In genomic region chr7:100073959-100074358, GRCm38 (mm10) we compare ENCODE assay signal across 10 mouse cellular contexts. TPM values are rescaled to one million over a fixed set of nuclear protein-coding genes. Genes with fewer than 3 reads are reported as not detected.
DNase-seq lines count a peak whose midpoint lies in the region; ATAC-seq lines count a peak whose summit lies in the region.
"Had no signal": no experiment of that assay in that cellular context is flagged by ENCODE, and none has a peak within 500 bp of the region (broad histone marks: within the 10 kb centered on the region; RNA-seq: fewer than 3 reads in every experiment).

No protein-coding gene starts in this region.

- WGBS in heart, embryonic 11.5 days (ENCODE audit: insufficient replicate concordance) = 78% methylated on average over 2 of the region's 2 CpGs
- 25% methylated on average over 2 of the region's 2 CpGs for WGBS in large intestine, adult 2 months

- H3K27ac ChIP-seq in heart, embryonic 11.5 days (ENCODE audit: low read depth, low read length) = no peak overlapping the region
- H3K27ac ChIP-seq: kidney, embryonic 15.5 days had no signal

- ATAC-seq in heart, embryonic 11.5 days (replicated peaks; ENCODE audit: insufficient number of reproducible peaks, low FRiP score, low TSS enrichment) = no peak
- ATAC-seq: midbrain, embryonic 16.5 days had no signal

- H3K9ac ChIP-seq in heart, embryonic 11.5 days (ENCODE audit: low read depth, low read length) = no peak overlapping the region
- H3K9ac ChIP-seq: kidney, embryonic 15.5 days had no signal

- no peak overlapping the region for H3K4me3 ChIP-seq in heart, embryonic 11.5 days (ENCODE audit: low read depth, low read length)
- H3K4me3 ChIP-seq: kidney, embryonic 15.5 days had no signal

- H3K4me2 ChIP-seq in heart, embryonic 11.5 days = no peak overlapping the region
- H3K4me2 ChIP-seq: kidney, embryonic 15.5 days had no signal

- peak; percentile 49 to 72 for DNase-seq in heart, adult 18-20 months
- peak; percentile 55 to 59 for DNase-seq in right cerebral cortex, postnatal 10 days (ENCODE audit: low spot score in 2 of 2)
- no peak for DNase-seq in right cerebral cortex, postnatal 4 days
- DNase-seq in large intestine, adult 2 months (ENCODE audit: low read depth, low spot score) = peak; percentile 8
- no peak for DNase-seq in thymus, postnatal 10 days (ENCODE audit: low spot score in 2 of 2)
- DNase-seq in cerebellum, adult 11 months = no peak
- no peak for DNase-seq in liver

- no peaks in the 10 kb centered on the region for H3K4me1 ChIP-seq in heart, embryonic 11.5 days (ENCODE audit: control insufficient read depth, insufficient read depth, low read length)
- H3K4me1 ChIP-seq: kidney, embryonic 15.5 days had no signal

- no peaks in the 10 kb centered on the region for H3K27me3 ChIP-seq in heart, embryonic 11.5 days (ENCODE audit: control insufficient read depth, insufficient read depth, low read length)
- H3K27me3 ChIP-seq: kidney, embryonic 15.5 days had no signal

- no peaks in the 10 kb centered on the region for H3K36me3 ChIP-seq in heart, embryonic 11.5 days (ENCODE audit: control insufficient read depth, insufficient read depth, low read length)

- no peaks in the 10 kb centered on the region for H3K9me3 ChIP-seq in heart, embryonic 11.5 days (replicated peaks; ENCODE audit: control insufficient read depth, low read length)
- H3K9me3 ChIP-seq: kidney, embryonic 15.5 days had no signal

RNA-seq across cellular contexts. Expression of gene Pold3, which starts 47.4 kb away (rescaled TPM):
- total RNA-seq in heart, adult 18-20 months (2021) = 10 to 100 TPM in 1 of 2 experiments, 1 to 10 TPM in 1; 6.6 to 10.7 TPM
- 44.6 and 50.6 TPM in 2 replicates for polyA plus RNA-seq in heart, embryonic 11.5 days (2014; fragmentation: Nextera tagmentation; extraction: Ambion mirVana)
- polyA plus RNA-seq in large intestine, adult 2 months (2012; rRNA removed) = 8.4 and 10.2 TPM in 2 replicates

Comparison
In these comparisons a context has a peak if more than half of its experiments do, and no peak if none do; other contexts are left out.
1. DNase-seq: peak in heart, adult 18-20 months (2 of 2), right cerebral cortex, postnatal 10 days (2 of 2) and large intestine, adult 2 months (single experiment); none in right cerebral cortex, postnatal 4 days (single experiment), thymus, postnatal 10 days (0 of 2), cerebellum, adult 11 months (single experiment) and liver (single experiment).